Mouse (Mus musculus) hindbrain, embryonic 16.5 days (tissue): ENCODE data around the gene Anks3. TPM values are rescaled to one million over a fixed set of nuclear protein-coding genes. Genes with fewer than 3 reads are reported as not detected.

ENCODE experiments used
- ATAC-seq: fragments of 200-750 bp; cut with Nextera tagmentation; 2 replicates; pipeline ENCODE4 v1.8.0; 2017; ENCODE audit warnings: moderate TSS enrichment, moderate library complexity
- H3K27ac ChIP-seq: fragments of 300-500 bp; sonication (generic); 2 replicates; pipeline ENCODE4 v1.5.1; 2014; ENCODE audit warnings: low read depth, mild to moderate bottlenecking, control low read depth, low read length, moderate library complexity
- H3K27me3 ChIP-seq: fragments of 300-500 bp; sonication (generic); replicated peaks from 2 replicates; pipeline ENCODE4 v1.6.1; 2014; ENCODE audit warnings: low read length; ENCODE audit not compliant: control insufficient read depth, insufficient read depth
- H3K36me3 ChIP-seq: fragments of 300-500 bp; sonication (generic); 2 replicates; pipeline ENCODE4 v1.6.1; 2014; ENCODE audit warnings: mild to moderate bottlenecking, low read length, moderate library complexity, mixed read lengths; ENCODE audit not compliant: control insufficient read depth, insufficient read depth
- H3K4me1 ChIP-seq: fragments of 300-500 bp; sonication (generic); 2 replicates; pipeline ENCODE4 v1.6.1; 2014; ENCODE audit warnings: low read depth, low read length; ENCODE audit not compliant: control insufficient read depth, insufficient read depth
- H3K4me2 ChIP-seq: fragments of 300-500 bp; sonication (generic); 2 replicates; pipeline ENCODE4 v1.6.1; 2014; ENCODE audit warnings: mild to moderate bottlenecking, low read length, control low read depth, moderate library complexity
- H3K4me3 ChIP-seq: fragments of 300-500 bp; sonication (generic); 2 replicates; pipeline ENCODE4 v1.5.1; 2014; ENCODE audit warnings: mild to moderate bottlenecking, low read length, control low read depth, moderate library complexity
- H3K9ac ChIP-seq: fragments of 300-500 bp; sonication (generic); 2 replicates; pipeline ENCODE4 v1.6.1; 2014; ENCODE audit warnings: low read depth, mild to moderate bottlenecking, control low read depth, low read length, moderate library complexity
- H3K9me3 ChIP-seq: fragments of 300-500 bp; sonication (generic); 2 replicates; pipeline ENCODE4 v1.6.1; 2014; ENCODE audit warnings: mild to moderate bottlenecking, low read length, moderate library complexity; ENCODE audit not compliant: control insufficient read depth
- WGBS: fragments of 180-500 bp; shearing (Covaris S2); extraction: QIAGEN DNeasy Blood & Tissue Kit; methylation state at CpG from one replicate; pipeline ENCODE4 v1.1.7; 2014; 5-methylcytosine and 5-hydroxymethylcytosine counted together
- polyA plus RNA-seq: library from polyadenylated mRNA; unstranded; fragments of >200 nt; fragmentation: Nextera tagmentation; extraction: Ambion mirVana; gene quantifications from 2 replicates; pipeline ENCODE4 v1.2.1, GENCODE M21; 2015

The Anks3 gene
- polyA plus RNA-seq, 1 experiment from 2014 or later: 68.6 TPM

DNA sequence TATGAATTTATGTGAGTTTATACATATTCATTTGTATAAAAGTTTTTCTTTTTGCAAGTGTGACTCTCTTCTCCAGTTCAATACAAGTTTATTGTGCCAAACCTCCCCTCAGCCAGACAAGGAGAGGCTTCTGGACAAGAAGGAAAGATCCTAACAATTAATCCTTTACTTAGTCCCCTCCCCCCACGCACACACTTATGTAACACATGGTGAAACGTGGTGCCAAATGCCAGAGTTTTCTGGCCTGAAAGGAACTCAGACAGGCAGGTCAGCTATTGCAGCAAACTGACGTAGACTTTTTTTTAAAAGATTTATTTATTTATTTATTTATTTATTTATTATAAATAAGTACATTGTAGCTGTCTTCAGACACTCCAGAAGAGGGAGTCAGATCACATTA lies 36.6 kb upstream of the Anks3 start:
- H3K4me3 ChIP-seq: no peak overlapping the region
- ATAC-seq: no peak
- no peaks in the 10 kb centered on the region for H3K27me3 ChIP-seq
- H3K4me1 ChIP-seq: no peaks in the 10 kb centered on the region
- no peak overlapping the region for H3K27ac ChIP-seq
- H3K9ac ChIP-seq: no peak overlapping the region
- no peaks in the 10 kb centered on the region for H3K36me3 ChIP-seq
- 82% methylated on average over 3 of the region's 3 CpGs for WGBS
- H3K9me3 ChIP-seq: no peaks in the 10 kb centered on the region
- H3K4me2 ChIP-seq: no peak overlapping the region

DNA sequence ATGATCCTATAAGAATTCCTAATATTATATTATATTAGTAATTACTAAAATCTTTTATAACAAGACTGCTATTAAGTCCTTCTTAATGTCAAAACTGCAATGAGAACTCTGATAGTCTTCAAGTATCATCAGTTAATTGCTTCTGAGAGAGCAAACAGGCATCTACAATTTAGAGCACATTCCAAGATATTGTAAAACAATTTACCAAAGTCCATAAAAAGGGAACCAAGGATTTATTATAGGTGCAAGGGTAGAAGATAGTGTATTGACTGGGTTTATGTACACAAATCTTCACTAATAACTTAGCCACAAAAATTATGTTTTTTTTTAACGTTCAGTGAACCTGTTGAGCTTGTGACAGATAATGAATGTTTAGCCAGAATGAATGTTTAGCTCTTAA lies 35.0 kb upstream of the Anks3 start:
- ATAC-seq: no peak
- no peaks in the 10 kb centered on the region for H3K9me3 ChIP-seq
- H3K4me3 ChIP-seq: no peak overlapping the region
- no peaks in the 10 kb centered on the region for H3K4me1 ChIP-seq
- no peaks in the 10 kb centered on the region for H3K36me3 ChIP-seq
- 79% methylated on average over 1 of the region's 1 CpGs for WGBS
- no peak overlapping the region for H3K27ac ChIP-seq
- no peak overlapping the region for H3K4me2 ChIP-seq
- no peak overlapping the region for H3K9ac ChIP-seq
- no peaks in the 10 kb centered on the region for H3K27me3 ChIP-seq

DNA sequence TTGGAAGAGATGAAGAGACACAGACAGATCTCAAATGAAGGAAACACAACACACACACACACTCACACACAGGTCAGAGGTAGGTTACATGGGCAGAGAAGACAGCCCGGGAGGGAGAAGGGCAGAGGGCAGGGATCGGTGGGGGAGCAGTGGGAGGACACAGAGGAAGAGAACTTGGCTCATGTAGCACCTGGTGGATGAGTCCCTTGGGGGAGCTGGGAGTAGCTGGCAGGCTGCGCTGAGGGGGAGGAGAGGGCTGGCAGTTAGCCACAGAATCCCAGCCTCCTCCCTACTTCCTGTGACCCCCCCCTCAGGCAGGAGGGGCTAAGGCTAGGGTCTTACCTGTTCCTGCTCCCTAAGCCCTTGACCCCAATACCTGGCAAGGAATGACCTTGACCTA lies 33.5 kb upstream of the Anks3 start, which contains the start of gene Sept12:
Sept12 (minus strand) TSS at position 300 of the 400 bp plus-strand sequence.
- no peak for ATAC-seq
- WGBS: 51% methylated on average over 3 of the region's 3 CpGs
- Histone ChIP-seq H3K27me3 (no peaks in the 10 kb centered on the region), H3K9ac (no peak within 1 kb of the TSS), H3K9me3 (no peaks in the 10 kb centered on the region), H3K4me2 (no peak within 1 kb of the TSS), H3K27ac (no peak within 1 kb of the TSS), H3K4me3 (no peak within 1 kb of the TSS), H3K4me1 (no peaks in the 10 kb centered on the region), H3K36me3 (no peaks in the 10 kb centered on the region)

DNA sequence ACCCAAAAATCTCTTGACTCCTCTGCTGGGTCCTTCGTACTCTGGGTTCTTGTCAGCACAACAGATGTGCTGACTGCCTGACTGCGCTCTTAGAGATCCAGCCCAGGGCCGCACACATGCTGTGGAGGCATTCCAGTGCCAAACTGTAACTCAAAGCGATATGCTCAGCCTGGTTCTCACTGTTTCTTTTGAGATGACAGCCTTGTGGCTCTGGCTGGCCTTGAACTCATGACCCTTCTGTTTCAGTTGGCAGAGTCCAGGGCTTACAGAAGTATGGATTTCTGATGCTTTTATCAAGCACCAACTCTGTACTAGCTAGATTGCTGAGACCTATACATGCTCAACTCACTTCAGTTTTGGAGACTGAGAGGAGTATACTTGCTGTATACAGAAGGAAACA lies 29.3 kb upstream of the Anks3 start:
- Histone ChIP-seq H3K27ac (no peak overlapping the region), H3K4me3 (no peak overlapping the region), H3K9ac (no peak overlapping the region), H3K4me1 (no peaks in the 10 kb centered on the region), H3K36me3 (no peaks in the 10 kb centered on the region), H3K4me2 (no peak overlapping the region), H3K9me3 (no peaks in the 10 kb centered on the region), H3K27me3 (no peaks in the 10 kb centered on the region)
- ATAC-seq: no peak
- WGBS: 79% methylated on average over 4 of the region's 4 CpGs

DNA sequence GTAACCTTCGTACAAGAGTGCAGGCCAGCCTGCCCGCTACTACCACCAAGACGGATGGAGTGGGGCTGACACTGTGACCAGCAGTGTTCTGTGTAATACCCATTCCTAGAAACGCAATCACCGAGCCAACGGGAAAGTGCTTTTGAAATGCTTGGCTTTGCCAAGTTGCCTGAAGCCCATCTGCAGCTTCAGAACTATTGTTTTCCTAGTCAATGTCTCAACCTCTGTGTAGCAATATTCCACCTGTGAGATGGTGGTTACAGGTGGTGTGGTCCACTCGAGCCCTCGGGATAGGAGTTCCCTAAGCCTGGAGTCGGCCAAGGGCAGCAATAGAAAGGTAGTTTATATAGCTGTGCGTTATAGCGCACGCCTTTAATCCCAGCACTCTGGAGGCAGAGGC lies 20.7 kb upstream of the Anks3 start:
- Histone ChIP-seq H3K4me1 (no peaks in the 10 kb centered on the region), H3K4me3 (no peak overlapping the region), H3K9me3 (no peaks in the 10 kb centered on the region), H3K4me2 (no peak overlapping the region), H3K9ac (no peak overlapping the region), H3K27me3 (no peaks in the 10 kb centered on the region), H3K36me3 (no peaks in the 10 kb centered on the region), H3K27ac (no peak overlapping the region)
- 95% methylated on average over 12 of the region's 12 CpGs for WGBS
- ATAC-seq: no peak

DNA sequence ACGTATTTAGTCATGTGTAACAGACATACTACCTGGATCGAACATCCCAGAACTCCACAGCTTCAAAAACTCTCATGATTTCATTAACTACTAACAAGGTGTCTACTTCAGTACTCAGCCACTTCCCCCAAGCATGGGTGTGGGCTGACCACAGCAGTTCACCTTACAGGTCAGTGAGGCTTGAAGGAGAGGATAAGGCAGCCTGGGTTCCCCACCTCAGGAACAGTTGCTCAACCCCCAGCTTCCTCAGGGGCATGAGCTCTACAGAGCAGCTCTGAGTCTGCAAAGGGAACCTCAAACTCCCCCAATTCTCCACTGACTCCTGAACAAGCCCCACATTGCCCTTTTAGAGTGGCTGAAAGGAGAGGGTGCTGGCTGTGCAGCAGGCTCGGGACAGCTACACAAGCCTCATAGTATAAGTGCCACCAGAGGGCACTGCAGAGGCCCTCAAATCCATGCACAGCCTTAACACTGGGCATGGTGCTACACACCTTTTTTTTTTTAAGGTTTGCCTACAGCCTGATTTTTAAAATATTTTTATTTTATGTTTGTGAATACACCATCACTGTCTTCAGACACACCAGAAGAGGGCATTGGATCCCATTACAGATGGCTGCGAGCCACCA lies 15.9 kb upstream of the Anks3 start:
- Histone ChIP-seq H3K4me2 (no peak overlapping the region), H3K9me3 (no peaks in the 10 kb centered on the region), H3K36me3 (no peaks in the 10 kb centered on the region), H3K27me3 (no peaks in the 10 kb centered on the region), H3K9ac (no peak overlapping the region), H3K27ac (no peak overlapping the region), H3K4me1 (no peaks in the 10 kb centered on the region), H3K4me3 (no peak overlapping the region)
- 70% methylated on average over 4 of the region's 4 CpGs for WGBS
- peak; percentile 64; the same call in 1 of the 2 replicates for ATAC-seq

DNA sequence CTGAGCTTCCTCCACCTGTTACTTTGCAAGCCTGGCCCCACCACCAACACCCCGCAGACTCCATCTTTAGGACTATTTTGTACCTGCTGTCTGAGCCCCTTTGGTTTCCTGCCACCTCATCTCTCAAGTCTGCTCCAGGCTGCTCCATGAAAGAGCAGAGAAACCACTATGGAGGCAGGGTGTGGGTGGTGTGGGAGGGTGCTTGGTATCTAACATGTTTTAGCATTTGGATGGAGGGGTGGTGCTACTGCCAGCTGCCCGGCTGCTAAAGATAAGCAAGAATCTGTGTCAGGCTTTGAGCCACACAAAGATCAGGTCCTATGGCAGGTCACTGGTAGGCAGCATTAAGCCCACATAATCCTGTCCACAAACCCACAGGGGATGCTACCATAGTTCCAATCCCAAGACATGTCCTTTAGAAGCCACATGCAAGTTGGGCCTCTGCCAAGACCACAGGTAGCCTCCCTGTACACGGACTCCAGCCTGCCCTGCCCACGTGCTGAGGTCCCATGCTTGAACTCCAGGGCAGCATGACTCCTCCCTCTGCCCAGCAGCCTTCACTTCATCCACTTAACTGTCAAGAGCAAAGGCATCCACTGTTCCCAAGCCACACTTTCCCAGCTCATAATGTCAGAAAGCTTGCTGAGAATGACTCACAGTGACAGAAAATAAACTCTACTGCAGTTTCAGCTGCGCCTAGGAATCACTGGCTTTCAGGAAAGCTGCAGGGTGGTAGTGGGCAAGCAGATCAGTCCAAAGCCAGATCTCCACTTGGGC lies 14.5 kb upstream of the Anks3 start:
- H3K27me3 ChIP-seq: no peaks in the 10 kb centered on the region
- H3K9ac ChIP-seq: no peak overlapping the region
- H3K27ac ChIP-seq: no peak overlapping the region
- no peak for ATAC-seq
- WGBS: 54% methylated on average over 5 of the region's 5 CpGs
- H3K9me3 ChIP-seq: no peaks in the 10 kb centered on the region
- H3K4me3 ChIP-seq: no peak overlapping the region
- H3K4me1 ChIP-seq: no peaks in the 10 kb centered on the region
- no peak overlapping the region for H3K4me2 ChIP-seq
- H3K36me3 ChIP-seq: no peaks in the 10 kb centered on the region

DNA sequence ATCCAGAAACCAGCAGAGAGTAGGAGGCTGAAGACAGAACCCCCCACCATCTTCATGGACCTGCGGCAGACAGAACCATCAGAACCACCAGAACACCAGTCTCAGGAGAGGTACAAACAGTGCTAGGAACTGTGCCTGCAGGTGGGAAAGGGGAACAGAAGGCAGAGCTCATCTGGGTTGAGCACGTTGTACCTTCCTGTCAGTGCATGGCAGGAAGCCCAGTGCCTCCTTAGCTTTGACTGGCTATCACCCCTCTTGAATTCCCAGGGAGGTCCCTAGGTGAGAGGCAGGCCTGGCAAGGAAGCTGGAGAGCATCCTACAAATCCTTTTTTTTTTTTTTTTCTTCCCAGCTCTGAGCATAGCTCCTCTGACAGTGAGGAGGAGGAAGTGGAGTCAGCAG lies 12.2 kb upstream of the Anks3 start:
- ATAC-seq: no peak
- Histone ChIP-seq H3K4me1 (no peaks in the 10 kb centered on the region), H3K4me3 (no peak overlapping the region), H3K36me3 (no peaks in the 10 kb centered on the region), H3K4me2 (no peak overlapping the region), H3K9me3 (no peaks in the 10 kb centered on the region), H3K9ac (no peak overlapping the region), H3K27me3 (no peaks in the 10 kb centered on the region), H3K27ac (no peak overlapping the region)
- WGBS: 80% methylated on average over 2 of the region's 2 CpGs

DNA sequence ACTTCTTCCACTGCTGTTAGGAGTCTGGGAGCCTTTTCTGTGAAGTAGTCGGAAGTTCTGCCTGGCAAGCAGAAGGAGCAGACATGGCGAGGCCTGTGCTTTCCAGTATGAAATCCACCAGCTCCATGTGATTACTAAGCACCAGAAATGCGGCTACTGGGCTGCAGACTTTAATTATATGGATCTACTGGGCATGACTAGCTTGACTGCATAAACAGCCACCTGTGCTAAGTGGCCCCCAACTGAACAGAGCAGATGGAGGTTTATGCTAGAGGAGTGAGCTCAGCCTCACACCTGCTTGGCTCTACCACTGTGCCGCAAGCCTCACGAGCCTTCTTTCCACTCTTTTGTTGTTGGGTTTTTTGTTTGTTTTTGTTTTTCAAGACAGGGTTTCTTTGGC lies 10.5 kb upstream of the Anks3 start:
- WGBS: 76% methylated on average over 5 of the region's 5 CpGs
- H3K4me2 ChIP-seq: no peak overlapping the region
- no peak overlapping the region for H3K4me3 ChIP-seq
- H3K27ac ChIP-seq: no peak overlapping the region
- no peaks in the 10 kb centered on the region for H3K27me3 ChIP-seq
- H3K36me3 ChIP-seq: no peaks in the 10 kb centered on the region
- no peak overlapping the region for H3K9ac ChIP-seq
- 0 out of 2 replicates have a peak, but pooled peaks have one; percentile 40 for ATAC-seq
- no peaks in the 10 kb centered on the region for H3K4me1 ChIP-seq
- no peaks in the 10 kb centered on the region for H3K9me3 ChIP-seq
